Mouse (Mus musculus) erythroid progenitor cell, adult 5-6 weeks (primary cell): Measurements from ENCODE around the gene Hdhd5. TPM values are rescaled to one million over a fixed set of nuclear protein-coding genes. Genes with fewer than 3 reads are reported as not detected.
A peak's percentile ranks its signal among the peaks of the same experiment; 100 is the strongest.

Source experiments
- ATAC-seq: replicated peaks from 2 replicates; pipeline ENCODE4 v1.8.0; 2016; ENCODE audit warnings: moderate number of reproducible peaks, mild to moderate bottlenecking, moderate TSS enrichment, inconsistent platforms; ENCODE audit not compliant: poor library complexity, low FRiP score, severe bottlenecking
- total RNA-seq, 2 experiments: library from RNA; stranded (forward) in 1 of 2; stranded (reverse) in 1 of 2; fragments of 150-400 nt in 1 of 2; fragments of 186-747, 209-891 nt in 1 of 2; gene quantifications; 2 replicates each; pipeline versions ENCODE4 v1.2.3 to v1.2.4; 2015 to 2017; ENCODE audit warnings: low replicate concordance in 2 of 2

Hdhd5 gene
- total RNA-seq, 2 experiments from 2014 or later = 2.1 to 3.4 TPM

DNA sequence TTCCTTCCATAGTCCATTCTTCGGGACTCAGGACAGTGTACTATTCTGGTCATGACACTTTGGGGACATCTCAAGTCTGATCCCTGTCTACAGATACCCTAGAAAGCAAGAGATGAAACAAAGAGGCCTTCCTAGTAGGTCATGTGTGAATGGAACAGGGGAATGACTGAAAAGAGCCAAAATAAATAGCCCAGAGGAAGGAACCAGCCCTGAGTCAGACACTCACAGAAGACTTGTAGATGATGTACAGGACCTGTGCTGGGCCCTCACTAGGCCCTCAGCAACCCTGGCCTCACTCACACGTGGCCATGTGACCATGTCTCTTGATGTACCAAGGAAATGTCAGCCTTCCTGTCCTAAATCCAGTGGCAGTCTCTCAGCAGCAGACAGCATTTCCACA, 41.7 kb downstream of the Hdhd5 start:
- ATAC-seq = no peak

DNA sequence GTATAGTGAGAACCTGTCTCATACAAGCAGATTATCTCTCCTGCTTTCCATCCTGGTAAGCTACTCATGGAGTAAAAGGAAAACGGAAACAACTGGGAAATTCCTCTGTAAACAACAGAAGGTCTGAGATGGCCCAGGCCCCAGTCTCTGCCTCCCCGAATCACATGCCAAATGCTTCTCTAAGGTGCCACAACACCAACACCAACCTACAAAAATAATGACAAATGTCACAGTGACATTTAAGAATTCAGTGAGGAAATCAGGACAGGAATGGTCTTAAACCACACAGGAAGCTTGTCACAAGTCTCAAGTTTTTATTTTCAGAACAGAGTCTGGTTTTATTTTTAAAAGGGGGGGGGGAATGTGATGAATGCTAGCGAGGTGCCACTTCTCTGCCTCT, 42.5 kb downstream of the Hdhd5 start:
- no peak for ATAC-seq

GRCm38 (mm10) chr6:120486051-120486510, 45.0 kb downstream of the Hdhd5 start:
- peak; percentile 49 for ATAC-seq

DNA sequence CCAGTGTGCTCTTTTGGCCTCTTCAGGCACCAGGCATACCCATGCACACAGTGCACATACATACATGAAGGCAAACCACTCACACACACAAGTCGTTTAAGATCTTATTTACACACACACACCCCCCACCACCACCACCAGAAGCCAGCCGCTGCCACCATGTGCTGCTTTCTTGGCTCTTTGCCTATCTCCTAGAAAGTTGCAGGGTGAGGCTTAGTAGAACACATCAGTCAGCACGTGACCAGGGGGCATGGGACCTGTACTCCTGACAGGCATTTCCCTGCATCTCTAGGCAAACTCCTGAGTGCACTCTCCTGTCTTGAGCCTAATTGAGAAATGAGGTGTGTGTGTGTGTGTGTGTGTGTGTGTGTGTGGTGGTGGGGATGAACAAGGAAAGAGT, 46.1 kb downstream of the Hdhd5 start:
- peak; percentile 70 for ATAC-seq

GRCm38 (mm10) chr6:120483211-120483626, 47.9 kb downstream of the Hdhd5 start:
- no peak for ATAC-seq

- no peak for ATAC-seq
Measured at GRCm38 (mm10) chr6:120482756-120483155, 48.4 kb downstream of the Hdhd5 start.

DNA sequence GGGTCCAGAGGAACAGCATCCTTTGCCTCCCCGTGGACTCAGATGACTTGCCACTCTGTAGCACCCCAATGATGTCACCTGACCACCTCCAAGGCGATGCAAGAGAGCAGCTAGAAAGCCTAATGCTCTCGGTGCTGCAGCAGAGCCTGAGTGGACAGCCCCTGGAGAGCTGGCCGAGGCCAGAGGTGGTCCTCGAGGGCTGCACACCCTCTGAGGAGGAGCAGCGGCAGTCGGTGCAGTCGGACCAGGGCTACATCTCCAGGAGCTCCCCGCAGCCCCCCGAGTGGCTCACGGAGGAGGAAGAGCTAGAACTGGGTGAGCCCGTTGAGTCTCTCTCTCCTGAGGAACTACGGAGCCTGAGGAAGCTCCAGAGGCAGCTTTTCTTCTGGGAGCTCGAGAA, 49.1 kb downstream of the Hdhd5 start:
- ATAC-seq = no peak

- ATAC-seq = no peak
Measured at GRCm38 (mm10) chr6:120481538-120481937, 49.6 kb downstream of the Hdhd5 start.

- ATAC-seq = no peak
Measured at GRCm38 (mm10) chr6:120480361-120480760, 50.8 kb downstream of the Hdhd5 start.

DNA sequence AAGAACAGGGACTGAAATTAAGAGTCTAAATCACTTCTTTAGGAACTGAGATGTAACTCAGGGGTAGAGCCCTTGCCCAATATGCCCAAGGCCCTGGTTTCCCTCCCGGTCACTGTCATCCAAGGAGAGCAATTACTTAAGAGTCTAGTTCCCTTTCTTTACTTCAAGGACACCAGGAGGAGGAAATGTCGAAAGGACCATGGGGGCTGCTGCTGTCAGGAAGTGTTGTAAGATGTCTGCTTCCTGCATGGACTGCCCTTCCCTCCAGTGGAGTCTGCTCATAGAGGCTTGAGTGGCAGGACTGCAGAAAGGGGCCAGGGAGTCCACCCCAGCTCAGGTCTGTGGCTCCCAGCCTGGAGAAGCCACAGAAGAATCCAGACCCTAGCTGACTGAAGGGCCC, 51.8 kb downstream of the Hdhd5 start:
- ATAC-seq = no peak

DNA sequence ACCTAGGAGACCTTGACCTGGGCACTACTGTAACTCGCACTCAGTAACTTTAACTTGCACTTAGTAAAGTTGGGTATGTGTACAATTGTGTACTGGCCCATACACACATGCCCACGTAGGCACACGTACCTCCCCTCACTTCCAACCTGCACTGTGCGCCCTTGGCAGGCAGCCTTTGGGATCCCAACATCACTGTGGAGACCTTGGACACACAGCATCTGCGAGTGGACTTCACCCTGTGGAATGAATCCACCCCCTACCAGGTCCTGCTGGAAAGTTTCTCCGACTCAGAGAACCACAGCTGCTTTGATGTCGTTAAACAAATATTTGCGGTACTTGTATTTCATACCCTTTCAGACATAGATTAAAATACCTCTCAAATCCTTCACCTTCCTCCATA, 55.8 kb downstream of the Hdhd5 start:
- no peak for ATAC-seq

- no peak for ATAC-seq
Measured at GRCm38 (mm10) chr6:120473427-120473826, 57.7 kb downstream of the Hdhd5 start.

DNA sequence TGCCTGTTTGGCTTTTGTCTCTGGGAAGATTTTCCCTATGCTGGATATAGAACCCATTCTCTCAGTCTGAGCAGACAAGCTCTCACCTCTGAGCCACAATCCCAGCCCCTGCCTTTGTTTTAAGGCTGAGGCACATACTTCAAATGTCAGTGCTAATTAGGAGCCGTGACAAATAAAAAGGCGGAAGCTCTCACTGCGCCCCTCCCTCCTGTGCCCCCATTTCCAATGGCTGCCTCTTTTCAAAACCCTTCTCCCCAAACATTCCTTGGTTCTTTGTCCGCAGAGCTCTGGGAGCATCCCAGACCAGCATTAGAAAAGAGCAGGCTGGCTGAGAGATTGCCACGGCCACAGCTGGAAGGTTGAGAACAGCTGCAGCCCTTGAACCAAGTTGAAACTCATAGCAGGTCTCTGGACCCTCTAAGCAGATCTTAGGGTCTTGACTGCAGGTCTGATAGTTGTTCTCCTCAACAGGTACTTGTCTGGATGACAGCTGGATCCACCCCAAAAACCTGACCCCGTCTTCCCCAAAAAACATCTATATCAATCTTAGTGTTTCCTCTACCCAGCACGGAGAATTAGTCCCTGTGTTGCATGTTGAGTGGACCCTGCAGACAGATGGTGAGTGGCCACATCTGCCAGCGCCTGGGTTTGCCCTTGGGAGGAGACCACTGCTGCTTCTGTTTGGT, 58.5 kb downstream of the Hdhd5 start:
- ATAC-seq = no peak

GRCm38 (mm10) chr6:120471991-120472441, 59.1 kb downstream of the Hdhd5 start:
- no peak for ATAC-seq

- no peak for ATAC-seq
Measured at GRCm38 (mm10) chr6:120470666-120471065, 60.5 kb downstream of the Hdhd5 start.

- ATAC-seq = no peak
Measured at GRCm38 (mm10) chr6:120469770-120470169, 61.3 kb downstream of the Hdhd5 start.

- ATAC-seq = no peak
Measured at GRCm38 (mm10) chr6:120469268-120469667, 61.9 kb downstream of the Hdhd5 start.

DNA sequence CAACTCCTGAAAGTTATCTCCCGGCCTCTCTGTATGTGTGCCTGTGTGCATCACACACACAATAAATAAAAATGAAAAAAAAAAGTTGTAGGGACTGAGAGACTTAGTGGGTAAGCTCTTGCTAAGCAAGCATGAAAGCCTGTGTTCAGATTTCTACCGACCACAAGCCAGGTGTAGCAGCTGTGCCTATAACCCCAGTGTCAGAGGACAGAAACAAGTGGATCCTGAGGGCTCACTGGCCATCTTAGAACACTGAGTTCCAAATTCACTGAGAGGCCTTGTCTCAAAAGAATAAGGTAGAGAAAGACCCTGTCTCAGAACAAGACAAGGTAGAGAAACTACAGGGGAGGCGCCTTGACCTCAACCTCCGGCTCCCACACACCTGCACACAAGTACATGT, 62.9 kb downstream of the Hdhd5 start:
- no peak for ATAC-seq

DNA sequence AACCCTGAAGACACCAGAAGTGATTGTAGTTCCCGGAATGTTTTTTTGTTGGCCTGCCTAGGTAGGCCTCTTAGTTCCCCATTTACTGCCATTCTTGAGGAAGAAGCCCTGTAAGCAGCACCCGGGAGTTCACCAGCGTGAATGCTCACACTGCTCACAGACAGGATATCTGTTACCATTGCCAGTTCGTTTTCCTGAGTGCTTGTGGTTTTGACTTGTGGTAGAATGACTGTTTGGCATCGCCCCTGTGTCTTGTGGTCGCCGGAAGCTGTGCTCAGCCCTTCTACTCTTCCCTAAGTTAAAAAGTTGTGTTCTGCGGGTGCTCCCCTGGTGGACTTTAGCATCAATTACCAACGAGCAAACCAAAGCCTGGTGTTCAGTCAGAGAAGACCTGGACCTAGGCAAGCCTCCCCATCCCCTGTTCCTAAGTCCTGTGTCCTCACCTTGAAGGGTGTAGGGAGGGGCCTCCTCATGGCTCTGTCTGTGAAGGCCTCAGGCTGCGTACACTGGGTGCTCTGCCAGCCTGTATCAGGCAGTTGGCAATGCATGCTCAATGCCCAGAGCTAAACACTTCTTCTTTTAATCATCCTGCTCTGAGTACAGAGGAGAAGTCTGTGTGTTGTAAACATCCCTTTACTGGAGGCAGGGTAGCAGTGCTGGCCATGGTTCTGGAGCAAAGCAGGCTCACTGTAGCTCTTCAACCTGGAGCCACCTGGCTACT, 64.3 kb downstream of the Hdhd5 start:
- no peak for ATAC-seq

DNA sequence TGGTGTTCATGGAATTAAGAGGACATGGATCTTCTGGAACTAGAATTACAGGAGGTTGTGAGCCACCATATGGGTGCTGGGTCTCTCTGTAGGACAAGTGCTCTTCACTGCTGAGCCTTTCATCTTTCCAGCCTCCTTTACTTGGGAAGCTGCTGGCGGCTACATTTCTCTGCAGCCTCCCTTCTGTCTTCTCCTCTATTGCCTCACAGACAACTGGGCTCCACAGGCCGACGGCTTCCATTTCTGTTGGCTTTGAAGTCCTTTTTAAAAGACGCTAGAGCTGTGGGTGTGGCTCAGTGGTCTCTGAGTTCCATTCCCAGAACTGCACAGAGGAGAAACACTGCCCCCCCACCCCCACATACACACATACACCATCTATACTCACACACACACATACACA, 65.7 kb downstream of the Hdhd5 start:
- ATAC-seq = no peak

DNA sequence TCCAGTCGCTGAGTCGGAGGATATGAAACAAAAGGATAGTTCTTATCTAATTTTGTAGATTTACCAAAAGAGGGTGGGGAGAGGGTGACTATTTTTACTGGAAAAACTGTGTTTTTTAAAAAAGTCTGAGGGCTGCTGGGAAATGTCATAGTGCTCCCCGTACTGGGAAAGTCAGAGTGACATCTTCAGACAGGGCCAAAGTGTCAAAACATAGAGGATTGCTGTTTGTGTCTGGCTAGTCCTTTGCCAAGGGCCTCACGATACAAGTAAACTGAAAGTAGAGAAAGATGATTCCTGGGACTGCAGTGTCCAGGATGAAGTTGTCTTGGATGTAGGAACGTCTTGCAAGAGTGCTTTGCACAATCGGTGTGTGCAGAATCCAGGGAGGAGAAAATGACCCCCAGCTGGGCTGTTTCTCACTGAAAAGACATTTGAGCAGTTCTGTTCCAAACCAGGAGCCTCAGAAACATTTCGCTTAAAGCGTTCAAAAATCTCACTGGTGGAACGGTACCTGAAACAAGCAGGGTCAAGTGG, 66.6 kb downstream of the Hdhd5 start:
- no peak for ATAC-seq
